Mouse (Mus musculus) forebrain, postnatal 0 days (tissue): ENCODE measurements around the gene Olfr1258. TPM values are rescaled to one million over a fixed set of nuclear protein-coding genes. Genes with fewer than 3 reads are reported as not detected.
"Not testable (repeated sequence)": the region's sequence is repeated elsewhere in the genome, so short reads cannot be mapped to it uniquely, and the experiment has no call there.

Source experiments
- ATAC-seq: fragments of 200-750 bp; cut with Nextera tagmentation; 2 replicates; pipeline ENCODE4 v1.8.0; 2017; ENCODE audit warnings: mild to moderate bottlenecking, moderate library complexity
- DNase-seq: peaks from one replicate; pipeline ENCODE4 v3.0.0-alpha.2; 2015
- H3K27ac ChIP-seq: fragments of 300-500 bp; sonication (generic); 2 replicates; pipeline ENCODE4 v1.5.1; 2014; ENCODE audit warnings: low read depth, mild to moderate bottlenecking, antibody characterized with exemption, low read length, moderate library complexity, mixed read lengths
- H3K27me3 ChIP-seq: fragments of 300-500 bp; sonication (generic); 2 replicates; pipeline ENCODE4 v1.6.1; 2014; ENCODE audit warnings: mild to moderate bottlenecking, low read length, mixed read lengths; ENCODE audit not compliant: insufficient read depth
- H3K36me3 ChIP-seq: fragments of 300-500 bp; sonication (generic); 2 replicates; pipeline ENCODE4 v1.6.1; 2014; ENCODE audit warnings: mild to moderate bottlenecking, moderate library complexity; ENCODE audit not compliant: insufficient read depth
- H3K4me1 ChIP-seq: fragments of 300-500 bp; sonication (generic); 2 replicates; pipeline ENCODE4 v1.6.1; 2014; ENCODE audit warnings: antibody characterized with exemption; ENCODE audit not compliant: insufficient read depth
- H3K4me2 ChIP-seq: fragments of 300-500 bp; sonication (generic); 2 replicates; pipeline ENCODE4 v1.6.1; 2014; ENCODE audit warnings: low read depth, mild to moderate bottlenecking, moderate library complexity
- H3K4me3 ChIP-seq: fragments of 300-500 bp; sonication (generic); 2 replicates; pipeline ENCODE4 v1.5.1; 2014; ENCODE audit warnings: low read depth, low read length, mixed read lengths
- H3K9ac ChIP-seq: fragments of 300-500 bp; sonication (generic); 2 replicates; pipeline ENCODE4 v1.6.1; 2014; ENCODE audit warnings: mild to moderate bottlenecking
- H3K9me3 ChIP-seq: fragments of 300-500 bp; sonication (generic); 2 replicates; pipeline ENCODE4 v1.6.1; 2016; ENCODE audit warnings: low read length
- CTCF ChIP-seq: sonication (generic); IDR thresholded peaks from 2 replicates; pipeline ENCODE4 v1.5.1; 2016; ENCODE audit warnings: antibody characterized with exemption, control low read depth, low read depth
- WGBS: fragments of 180-500 bp; shearing (Covaris S2); extraction: QIAGEN DNeasy Blood & Tissue Kit; methylation state at CpG from one replicate; pipeline ENCODE4 v1.1.7; 2014; 5-methylcytosine and 5-hydroxymethylcytosine counted together
- polyA plus RNA-seq: library from polyadenylated mRNA; unstranded; fragments of >200 nt; fragmentation: Nextera tagmentation; extraction: Ambion mirVana; gene quantifications from 2 replicates; pipeline ENCODE4 v1.2.1, GENCODE M21; 2015
- total RNA-seq: library from RNA; depleted of rRNA; stranded (reverse); fragments of >200 nt; gene quantifications from 2 replicates; pipeline ENCODE4 v1.2.3, GENCODE M21; 2014; rRNA removed

Olfr1258 gene
- total RNA-seq (not detected in 2 replicates), polyA plus RNA-seq (not detected in 2 replicates)

GRCm38 (mm10) chr2:89927009-89927408 lies at the start of gene Olfr1258:
Olfr1258 (plus strand) TSS chr2:89927309.
- Histone ChIP-seq H3K4me1 (no peaks in the 10 kb centered on the region), H3K36me3 (no peaks in the 10 kb centered on the region), H3K9me3 (no peaks in the 10 kb centered on the region), H3K27ac (no peak within 1 kb of the TSS), H3K27me3 (no peaks in the 10 kb centered on the region), H3K4me2 (no peak within 1 kb of the TSS), H3K9ac (no peak within 1 kb of the TSS), H3K4me3 (no peak within 1 kb of the TSS)
- DNase-seq = no peak
- TF ChIP-seq CTCF = no peak
- no peak for ATAC-seq

GRCm38 (mm10) chr2:89878137-89878536 lies 49.0 kb upstream of the Olfr1258 start, which contains the start of gene Olfr1257:
Olfr1257 (plus strand) TSS chr2:89878437.
- Histone ChIP-seq H3K9me3 (no peaks in the 10 kb centered on the region), H3K4me1 (no peaks in the 10 kb centered on the region), H3K4me3 (no peak within 1 kb of the TSS), H3K27ac (no peak within 1 kb of the TSS), H3K27me3 (no peaks in the 10 kb centered on the region), H3K4me2 (no peak within 1 kb of the TSS), H3K9ac (no peak within 1 kb of the TSS), H3K36me3 (no peaks in the 10 kb centered on the region)
- TF ChIP-seq CTCF = no peak
- 92% methylated on average over 1 of the region's 1 CpGs for WGBS
- ATAC-seq (no peak), DNase-seq (no peak)

GRCm38 (mm10) chr2:89912616-89913015 lies 14.5 kb upstream of the Olfr1258 start:
- H3K4me2 ChIP-seq, ATAC-seq, H3K9me3 ChIP-seq, H3K27ac ChIP-seq, H3K4me1 ChIP-seq, DNase-seq, H3K4me3 ChIP-seq, H3K36me3 ChIP-seq, H3K27me3 ChIP-seq, H3K9ac ChIP-seq: not testable (repeated sequence)
- 93% methylated on average over 9 of the region's 9 CpGs for WGBS

- ATAC-seq (no peak), DNase-seq (no peak)
- Histone ChIP-seq H3K27me3 (no peaks in the 10 kb centered on the region), H3K4me2 (no peak within 1 kb of the TSS), H3K4me3 (no peak within 1 kb of the TSS), H3K9ac (no peak within 1 kb of the TSS), H3K4me1 (no peaks in the 10 kb centered on the region), H3K9me3 (no peaks in the 10 kb centered on the region), H3K36me3 (no peaks in the 10 kb centered on the region), H3K27ac (no peak within 1 kb of the TSS)
- WGBS = 94% methylated on average over 5 of the region's 5 CpGs
- TF ChIP-seq CTCF = no peak
Measured at GRCm38 (mm10) chr2:89948564-89948963, 21.5 kb downstream of the Olfr1258 start, which contains the start of gene Olfr1259. Olfr1259 (minus strand) TSS chr2:89948664.

- no peaks in the 10 kb centered on the region for H3K4me1 ChIP-seq
- DNase-seq (peak; percentile 5), ATAC-seq (no peak)
- H3K27ac ChIP-seq = no peak within 1 kb of the TSS
- no peaks in the 10 kb centered on the region for H3K36me3 ChIP-seq
- no peak for TF ChIP-seq CTCF
- H3K27me3 ChIP-seq = no peaks in the 10 kb centered on the region
- H3K9me3 ChIP-seq = no peaks in the 10 kb centered on the region
- no peak within 1 kb of the TSS for H3K4me3 ChIP-seq
- H3K9ac ChIP-seq = no peak within 1 kb of the TSS
- 53% methylated on average over 2 of the region's 2 CpGs for WGBS
- no peak within 1 kb of the TSS for H3K4me2 ChIP-seq
Measured at GRCm38 (mm10) chr2:89974184-89974583, 47.1 kb downstream of the Olfr1258 start, which contains the start of gene Olfr1260. Olfr1260 (plus strand) TSS chr2:89974340.

- Histone ChIP-seq H3K4me2 (no peak overlapping the region), H3K4me3 (no peak overlapping the region), H3K27me3 (no peaks in the 10 kb centered on the region), H3K27ac (no peak overlapping the region), H3K4me1 (no peaks in the 10 kb centered on the region), H3K9me3 (no peaks in the 10 kb centered on the region), H3K9ac (no peak overlapping the region), H3K36me3 (no peaks in the 10 kb centered on the region)
- no peak for TF ChIP-seq CTCF
- ATAC-seq (no peak), DNase-seq (no peak)
- WGBS = 90% methylated on average over 2 of the region's 2 CpGs
Measured at GRCm38 (mm10) chr2:89977709-89978108, 50.6 kb downstream of the Olfr1258 start.

Other genes starting within 250 kb of the Olfr1258 start
- gene Olfr1252, start 202.3 kb upstream of the Olfr1258 start, total RNA-seq = not detected in 2 replicates
- not detected in 2 replicates for gene Olfr1252, start 202.3 kb upstream of the Olfr1258 start, polyA plus RNA-seq
- not detected in 2 replicates for gene Olfr1253, start 170.2 kb upstream of the Olfr1258 start, total RNA-seq
- gene Olfr1253, start 170.2 kb upstream of the Olfr1258 start, polyA plus RNA-seq = not detected in 2 replicates
- not detected in 2 replicates for gene Olfr1254, start 133.7 kb upstream of the Olfr1258 start, total RNA-seq
- gene Olfr1254, start 133.7 kb upstream of the Olfr1258 start, polyA plus RNA-seq = not detected in 2 replicates
- not detected in 2 replicates for gene Olfr1255, start 115.3 kb upstream of the Olfr1258 start, total RNA-seq
- gene Olfr1255, start 115.3 kb upstream of the Olfr1258 start, polyA plus RNA-seq = not detected in 2 replicates
- gene Olfr1256, start 85.8 kb upstream of the Olfr1258 start, total RNA-seq = not detected in 2 replicates
- not detected in 2 replicates for gene Olfr1256, start 85.8 kb upstream of the Olfr1258 start, polyA plus RNA-seq
- not detected in 2 replicates for gene Olfr48, start 79.1 kb upstream of the Olfr1258 start, total RNA-seq
- gene Olfr48, start 79.1 kb upstream of the Olfr1258 start, polyA plus RNA-seq = not detected in 2 replicates
- gene Olfr1257, start 48.9 kb upstream of the Olfr1258 start, total RNA-seq = not detected in 2 replicates
- gene Olfr1257, start 48.9 kb upstream of the Olfr1258 start, polyA plus RNA-seq = not detected in 2 replicates
- not detected in 2 replicates for gene Olfr1259, start 21.4 kb downstream of the Olfr1258 start, total RNA-seq
- gene Olfr1259, start 21.4 kb downstream of the Olfr1258 start, polyA plus RNA-seq = not detected in 2 replicates
- not detected in 2 replicates for gene Olfr1260, start 47.0 kb downstream of the Olfr1258 start, total RNA-seq
- not detected in 2 replicates for gene Olfr1260, start 47.0 kb downstream of the Olfr1258 start, polyA plus RNA-seq
- not detected in 2 replicates for gene Olfr1261, start 63.9 kb downstream of the Olfr1258 start, total RNA-seq
- not detected in 2 replicates for gene Olfr1261, start 63.9 kb downstream of the Olfr1258 start, polyA plus RNA-seq
- not detected in 2 replicates for gene Olfr1262, start 72.8 kb downstream of the Olfr1258 start, total RNA-seq
- not detected in 2 replicates for gene Olfr1262, start 72.8 kb downstream of the Olfr1258 start, polyA plus RNA-seq
- not detected in 2 replicates for gene Olfr1263, start 84.8 kb downstream of the Olfr1258 start, total RNA-seq
- gene Olfr1263, start 84.8 kb downstream of the Olfr1258 start, polyA plus RNA-seq = not detected in 2 replicates
- not detected in 2 replicates for gene Olfr1264, start 98.3 kb downstream of the Olfr1258 start, total RNA-seq
- gene Olfr1264, start 98.3 kb downstream of the Olfr1258 start, polyA plus RNA-seq = not detected in 2 replicates
- not detected in 2 replicates for gene Olfr1265, start 108.0 kb downstream of the Olfr1258 start, total RNA-seq
- not detected in 2 replicates for gene Olfr1265, start 108.0 kb downstream of the Olfr1258 start, polyA plus RNA-seq
- not detected in 2 replicates for gene Olfr140, start 136.3 kb downstream of the Olfr1258 start, total RNA-seq
- gene Olfr140, start 136.3 kb downstream of the Olfr1258 start, polyA plus RNA-seq = not detected in 2 replicates
- gene Olfr1269, start 194.1 kb downstream of the Olfr1258 start, total RNA-seq = not detected in 2 replicates
- not detected in 2 replicates for gene Olfr1269, start 194.1 kb downstream of the Olfr1258 start, polyA plus RNA-seq
- gene Olfr32, start 215.0 kb downstream of the Olfr1258 start, total RNA-seq = not detected in 2 replicates
- not detected in 2 replicates for gene Olfr32, start 215.0 kb downstream of the Olfr1258 start, polyA plus RNA-seq
- not detected in 2 replicates for gene Olfr1270, start 225.8 kb downstream of the Olfr1258 start, total RNA-seq
- gene Olfr1270, start 225.8 kb downstream of the Olfr1258 start, polyA plus RNA-seq = not detected in 2 replicates